Mouse (Mus musculus) regulatory T cell (primary cell): ENCODE measurements around the gene Leo1.
"Not testable (repeated sequence)": the region's sequence is repeated elsewhere in the genome, so short reads cannot be mapped to it uniquely, and the experiment has no call there.

ENCODE experiments used
- in situ Hi-C: fragments of 300-600 bp; cut with MboI, MseI; formaldehyde crosslinking; loops from one replicate; pipeline ENCODE4 v1.15.1; 2025; ENCODE audit warnings: high pct_unique_total_duplicates

The Leo1 gene

GRCm38 (mm10) chr9:75466641-75467040 lies 25.3 kb downstream of the Leo1 start:
- in situ Hi-C loops: no loop called here

- in situ Hi-C loops: no loop called here
Observed at GRCm38 (mm10) chr9:75467581-75467980, 26.3 kb downstream of the Leo1 start.

- in situ Hi-C loops: no loop called here
Observed at GRCm38 (mm10) chr9:75468297-75468696, 27.0 kb downstream of the Leo1 start.

GRCm38 (mm10) chr9:75477212-75477611 lies 35.9 kb downstream of the Leo1 start:
- in situ Hi-C loops: no loop called here

GRCm38 (mm10) chr9:75479106-75479725 lies 37.9 kb downstream of the Leo1 start:
- in situ Hi-C loops: no loop called here

GRCm38 (mm10) chr9:75480536-75481075 lies 39.3 kb downstream of the Leo1 start:
- in situ Hi-C loops: no loop called here

- in situ Hi-C loops: no loop called here
Observed at GRCm38 (mm10) chr9:75485231-75485630, 43.9 kb downstream of the Leo1 start.

- in situ Hi-C loops: not testable (repeated sequence)
Observed at GRCm38 (mm10) chr9:75488255-75488654, 46.9 kb downstream of the Leo1 start.

GRCm38 (mm10) chr9:75494407-75495005 lies 53.2 kb downstream of the Leo1 start:
- in situ Hi-C loops: no loop called here

GRCm38 (mm10) chr9:75495945-75496344 lies 54.6 kb downstream of the Leo1 start:
- in situ Hi-C loops: no loop called here

- in situ Hi-C loops: no loop called here
Observed at GRCm38 (mm10) chr9:75498571-75498970, 57.2 kb downstream of the Leo1 start.

GRCm38 (mm10) chr9:75504311-75504710 lies 63.0 kb downstream of the Leo1 start:
- in situ Hi-C loops: loop anchor here (25.0 kb wide), 1 partner anchor 733 kb away; no protein-coding TSS in a partner anchor

GRCm38 (mm10) chr9:75511236-75511939 lies 70.1 kb downstream of the Leo1 start:
- in situ Hi-C loops: loop anchor here (25.0 kb wide), 1 partner anchor 726 kb away; no protein-coding TSS in a partner anchor

- in situ Hi-C loops: loop anchor here (25.0 kb wide), 1 partner anchor 722 kb away; no protein-coding TSS in a partner anchor
Observed at GRCm38 (mm10) chr9:75515464-75516113, 74.3 kb downstream of the Leo1 start.
